In genomic region chr3:28224437-28225356, GRCm38 (mm10) we compare ENCODE assay signal across 13 mouse cellular contexts. TPM values are rescaled to one million over a fixed set of nuclear protein-coding genes. Genes with fewer than 3 reads are reported as not detected.
DNase-seq lines count a peak whose midpoint lies in the region; ATAC-seq and TF ChIP-seq lines count a peak whose summit lies in the region.
"Had no signal": no experiment of that assay in that cellular context is flagged by ENCODE, and none has a peak within 500 bp of the region (broad histone marks: within the 10 kb centered on the region; RNA-seq: fewer than 3 reads in every experiment).

No protein-coding gene starts in this region.

- no peak for TF ChIP-seq POLR2A in cortical plate, adult 2 months (IDR thresholded peaks at IDR 0.05; ENCODE audit: extremely low read depth, insufficient read depth, low read length)

- DNase-seq in heart, embryonic 10.5 days (ENCODE audit: low spot score) = no peak
- no peak for DNase-seq in heart, postnatal 25 days (ENCODE audit: low spot score)
- peak; percentile 36 for DNase-seq in midbrain, postnatal 0 days (ENCODE audit: low spot score)
- no peak for DNase-seq in right cerebral cortex, adult 18-20 months
- DNase-seq in adrenal gland, postnatal 25 days = no peak
- DNase-seq in left cerebral cortex, adult 11 months (ENCODE audit: low spot score) = no peak
- DNase-seq: adrenal gland, adult 8-10 months; lung, postnatal 10 days; thymus, postnatal 36 days had no signal

- 48% methylated on average over 15 of the region's 15 CpGs for WGBS in heart, embryonic 10.5 days
- 31% methylated on average over 15 of the region's 15 CpGs for WGBS in hindbrain, embryonic 13.5 days
- WGBS in midbrain, postnatal 0 days = 36% methylated on average over 15 of the region's 15 CpGs

- peaks cover 16% of the 10 kb centered on the region for H3K4me1 ChIP-seq in heart, embryonic 10.5 days
- no peaks in the 10 kb centered on the region for H3K4me1 ChIP-seq in cortical plate, adult 2 months (ENCODE audit: control insufficient read depth, insufficient read depth, low read length)
- peaks cover 16% of the 10 kb centered on the region for H3K4me1 ChIP-seq in hindbrain, embryonic 13.5 days (replicated peaks)
- no peaks in the 10 kb centered on the region for H3K4me1 ChIP-seq in midbrain, postnatal 0 days (ENCODE audit: insufficient read depth, low read length)

- no peak overlapping the region for H3K4me3 ChIP-seq in heart, embryonic 10.5 days
- H3K4me3 ChIP-seq in cortical plate, adult 2 months (ENCODE audit: insufficient read depth, low read length) = no peak overlapping the region
- H3K4me3 ChIP-seq in hindbrain, embryonic 13.5 days = no peak overlapping the region
- H3K4me3 ChIP-seq in midbrain, postnatal 0 days (ENCODE audit: low read depth, low read length) = no peak overlapping the region
- H3K4me3 ChIP-seq: embryonic facial prominence, embryonic 13.5 days; limb, embryonic 15.5 days had no signal

- intact Hi-C loops in heart, postnatal 25 days (cut with DNase I) = no loop called here

- no peaks in the 10 kb centered on the region for H3K27me3 ChIP-seq in heart, embryonic 10.5 days (ENCODE audit: insufficient read depth, poor library complexity, severe bottlenecking)
- no peaks in the 10 kb centered on the region for H3K27me3 ChIP-seq in hindbrain, embryonic 13.5 days
- H3K27me3 ChIP-seq in midbrain, postnatal 0 days (ENCODE audit: insufficient read depth, low read length) = no peaks in the 10 kb centered on the region
- H3K27me3 ChIP-seq: embryonic facial prominence, embryonic 13.5 days; limb, embryonic 15.5 days had no signal

- H3K4me2 ChIP-seq in hindbrain, embryonic 13.5 days = no peak overlapping the region
- no peak overlapping the region for H3K4me2 ChIP-seq in midbrain, postnatal 0 days (ENCODE audit: low read depth, low read length, poor library complexity, severe bottlenecking)
- H3K4me2 ChIP-seq: embryonic facial prominence, embryonic 13.5 days; limb, embryonic 15.5 days had no signal

- ATAC-seq in hindbrain, embryonic 13.5 days (ENCODE audit: low FRiP score) = no peak; the same call in 1 of the 2 replicates
- ATAC-seq in midbrain, postnatal 0 days (ENCODE audit: low FRiP score) = peak; percentile 72

- no peaks in the 10 kb centered on the region for H3K36me3 ChIP-seq in heart, embryonic 10.5 days
- no peaks in the 10 kb centered on the region for H3K36me3 ChIP-seq in hindbrain, embryonic 13.5 days
- no peaks in the 10 kb centered on the region for H3K36me3 ChIP-seq in midbrain, postnatal 0 days (ENCODE audit: insufficient read depth, low read length)
- H3K36me3 ChIP-seq: embryonic facial prominence, embryonic 13.5 days; limb, embryonic 15.5 days had no signal

- H3K9ac ChIP-seq in hindbrain, embryonic 13.5 days = no peak overlapping the region
- H3K9ac ChIP-seq in midbrain, postnatal 0 days (replicated peaks; ENCODE audit: low read length, poor library complexity, severe bottlenecking) = no peak overlapping the region
- H3K9ac ChIP-seq: embryonic facial prominence, embryonic 13.5 days; limb, embryonic 15.5 days had no signal

- no peak for TF ChIP-seq CTCF in cortical plate, adult 2 months (IDR thresholded peaks at IDR 0.05; ENCODE audit: extremely low read depth, insufficient read depth, low read length)
- no peak for TF ChIP-seq CTCF in midbrain, postnatal 0 days (IDR thresholded peaks at IDR 0.05)

- 0 out of 2 replicates have a peak overlapping the region, but pooled peaks have one; percentile 23 for H3K27ac ChIP-seq in heart, embryonic 10.5 days
- peak overlapping the region; percentile 66; the same call in 1 of the 2 replicates for H3K27ac ChIP-seq in cortical plate, adult 2 months (ENCODE audit: insufficient read depth, low read length)
- peak overlapping the region; percentile 40; the same call in 1 of the 2 replicates for H3K27ac ChIP-seq in hindbrain, embryonic 13.5 days
- peak overlapping the region; percentile 38 for H3K27ac ChIP-seq in midbrain, postnatal 0 days (ENCODE audit: low read depth, low read length)
- H3K27ac ChIP-seq: embryonic facial prominence, embryonic 13.5 days; limb, embryonic 15.5 days had no signal

- H3K9me3 ChIP-seq in heart, embryonic 10.5 days = no peaks in the 10 kb centered on the region
- no peaks in the 10 kb centered on the region for H3K9me3 ChIP-seq in hindbrain, embryonic 13.5 days
- no peaks in the 10 kb centered on the region for H3K9me3 ChIP-seq in midbrain, postnatal 0 days (ENCODE audit: low read length)
- H3K9me3 ChIP-seq: embryonic facial prominence, embryonic 13.5 days; limb, embryonic 15.5 days had no signal

RNA-seq across cellular contexts. Expression of gene Tnik, which starts 38.3 kb away (rescaled TPM):
- polyA plus RNA-seq in heart, embryonic 10.5 days (2016; fragmentation: Nextera tagmentation; extraction: Ambion mirVana) = 5.9 and 6.1 TPM in 2 replicates
- 10 to 100 TPM; 32.2 to 37.1 TPM for total RNA-seq in heart, postnatal 25 days (2021)
- polyA plus RNA-seq in cortical plate, adult 2 months (2012; rRNA removed) = 95.8 and 104 TPM in 2 replicates
- polyA plus RNA-seq in hindbrain, embryonic 13.5 days (2015; fragmentation: Nextera tagmentation; extraction: Ambion mirVana) = 70.7 and 73.6 TPM in 2 replicates
- 118 and 143 TPM in 2 replicates for total RNA-seq in midbrain, postnatal 0 days (2014; rRNA removed)
- polyA plus RNA-seq in midbrain, postnatal 0 days (2015; fragmentation: Nextera tagmentation; extraction: Ambion mirVana) = 51.1 and 58.2 TPM in 2 replicates
- 20.0 and 25.3 TPM in 2 replicates for total RNA-seq in adrenal gland, postnatal 25 days (2021)
